Mouse (Mus musculus) intestine, embryonic 14.5 days (tissue): ENCODE measurements around the gene Zranb1. TPM values are rescaled to one million over a fixed set of nuclear protein-coding genes. Genes with fewer than 3 reads are reported as not detected.

ENCODE experiments used
- ATAC-seq: fragments of 200-750 bp; cut with Nextera tagmentation; replicated peaks from 2 replicates; pipeline ENCODE4 v1.8.0; 2017; ENCODE audit warnings: low read depth, moderate number of reproducible peaks, moderate TSS enrichment, moderate library complexity; ENCODE audit not compliant: low FRiP score, low TSS enrichment
- DNase-seq: peaks from one replicate; pipeline ENCODE4 v3.0.0-alpha.2; 2018; ENCODE audit warnings: low spot score
- H3K27ac ChIP-seq: fragments of 300-500 bp; sonication (generic); 2 replicates; pipeline ENCODE4 v1.5.1; 2014; ENCODE audit warnings: low read depth, mild to moderate bottlenecking, control low read depth
- H3K27me3 ChIP-seq: fragments of 300-500 bp; sonication (generic); replicated peaks from 2 replicates; pipeline ENCODE4 v1.6.1; 2014; ENCODE audit warnings: low read length, control low read depth; ENCODE audit not compliant: control insufficient read depth, insufficient read depth
- H3K36me3 ChIP-seq: fragments of 300-500 bp; sonication (generic); 2 replicates; pipeline ENCODE4 v1.6.1; 2014; ENCODE audit warnings: low read length, control low read depth; ENCODE audit not compliant: control insufficient read depth, insufficient read depth
- H3K4me1 ChIP-seq: fragments of 300-500 bp; sonication (generic); replicated peaks from 2 replicates; pipeline ENCODE4 v1.6.1; 2014; ENCODE audit warnings: low read length, control low read depth, mixed read lengths; ENCODE audit not compliant: control insufficient read depth, insufficient read depth
- H3K4me2 ChIP-seq: fragments of 300-500 bp; sonication (generic); 2 replicates; pipeline ENCODE4 v1.6.1; 2014; ENCODE audit warnings: low read length
- H3K4me3 ChIP-seq: fragments of 300-500 bp; sonication (generic); 2 replicates; pipeline ENCODE4 v1.5.1; 2014; ENCODE audit warnings: low read depth, low read length, control low read depth, mixed read lengths
- H3K9ac ChIP-seq: fragments of 300-500 bp; sonication (generic); 2 replicates; pipeline ENCODE4 v1.6.1; 2014; ENCODE audit warnings: mild to moderate bottlenecking, low read length
- H3K9me3 ChIP-seq: fragments of 300-500 bp; sonication (generic); 2 replicates; pipeline ENCODE4 v1.6.1; 2016; ENCODE audit warnings: low read length, control low read depth; ENCODE audit not compliant: control insufficient read depth
- WGBS: fragments of 180-500 bp; shearing (Covaris S2); extraction: QIAGEN DNeasy Blood & Tissue Kit; methylation state at CpG from one replicate; pipeline ENCODE4 v1.1.7; 2014; 5-methylcytosine and 5-hydroxymethylcytosine counted together
- polyA plus RNA-seq: library from polyadenylated mRNA; unstranded; fragments of >200 nt; fragmentation: Nextera tagmentation; extraction: Ambion mirVana; gene quantifications from 2 replicates; pipeline ENCODE4 v1.2.1, GENCODE M21; 2014

The Zranb1 gene
- polyA plus RNA-seq, 1 experiment from 2014 or later: 15.3 TPM

GRCm38 (mm10) chr7:132934743-132935142 is 3.8 kb downstream of the Zranb1 start:
- DNase-seq (no peak), ATAC-seq (no peak)
- Histone ChIP-seq H3K27ac (no peak overlapping the region), H3K4me2 (no peak overlapping the region), H3K4me1 (peaks cover 7% of the 10 kb centered on the region), H3K9ac (no peak overlapping the region), H3K9me3 (no peaks in the 10 kb centered on the region), H3K27me3 (no peaks in the 10 kb centered on the region), H3K4me3 (no peak overlapping the region), H3K36me3 (no peaks in the 10 kb centered on the region)

- Histone ChIP-seq H3K4me1 (peaks cover 6% of the 10 kb centered on the region), H3K27ac (no peak overlapping the region), H3K27me3 (no peaks in the 10 kb centered on the region), H3K36me3 (no peaks in the 10 kb centered on the region), H3K4me3 (no peak overlapping the region), H3K9ac (no peak overlapping the region), H3K4me2 (no peak overlapping the region), H3K9me3 (no peaks in the 10 kb centered on the region)
- 71% methylated on average over 2 of the region's 2 CpGs for WGBS
- ATAC-seq: no peak
- no peak for DNase-seq
Measured at GRCm38 (mm10) chr7:132939118-132939517, 8.2 kb downstream of the Zranb1 start.

- 82% methylated on average over 2 of the region's 2 CpGs for WGBS
- H3K9ac ChIP-seq: no peak overlapping the region
- ATAC-seq (no peak), DNase-seq (no peak)
- peaks cover 6% of the 10 kb centered on the region for H3K4me1 ChIP-seq
- no peaks in the 10 kb centered on the region for H3K36me3 ChIP-seq
- H3K4me3 ChIP-seq: no peak overlapping the region
- no peak overlapping the region for H3K27ac ChIP-seq
- no peak overlapping the region for H3K4me2 ChIP-seq
- H3K27me3 ChIP-seq: no peaks in the 10 kb centered on the region
- no peaks in the 10 kb centered on the region for H3K9me3 ChIP-seq
Measured at GRCm38 (mm10) chr7:132940569-132940968, 9.6 kb downstream of the Zranb1 start.

- no peak overlapping the region for H3K27ac ChIP-seq
- H3K36me3 ChIP-seq: no peaks in the 10 kb centered on the region
Measured at GRCm38 (mm10) chr7:132949968-132950367, 19.0 kb downstream of the Zranb1 start.

GRCm38 (mm10) chr7:132950613-132951012 is 19.7 kb downstream of the Zranb1 start:
- Histone ChIP-seq H3K4me1 (peaks cover 7% of the 10 kb centered on the region), H3K27me3 (no peaks in the 10 kb centered on the region), H3K4me3 (no peak overlapping the region), H3K9ac (no peak overlapping the region), H3K27ac (no peak overlapping the region), H3K9me3 (no peaks in the 10 kb centered on the region), H3K4me2 (no peak overlapping the region), H3K36me3 (no peaks in the 10 kb centered on the region)
- ATAC-seq (no peak), DNase-seq (no peak)
- 74% methylated on average over 3 of the region's 3 CpGs for WGBS

More at GRCm38 (mm10) chr7:132949968-132950367, 19.0 kb downstream of the Zranb1 start:
- DNase-seq (no peak), ATAC-seq (no peak)
- no peaks in the 10 kb centered on the region for H3K27me3 ChIP-seq
- no peaks in the 10 kb centered on the region for H3K9me3 ChIP-seq
- H3K9ac ChIP-seq: no peak overlapping the region
- no peak overlapping the region for H3K4me3 ChIP-seq
- 86% methylated on average over 4 of the region's 4 CpGs for WGBS
- no peak overlapping the region for H3K4me2 ChIP-seq
- peaks cover 7% of the 10 kb centered on the region for H3K4me1 ChIP-seq

- no peak for ATAC-seq
Measured at GRCm38 (mm10) chr7:132964395-132964794, 33.5 kb downstream of the Zranb1 start.

GRCm38 (mm10) chr7:132965707-132966106 is 34.8 kb downstream of the Zranb1 start:
- DNase-seq (no peak), ATAC-seq (no peak)
- Histone ChIP-seq H3K27me3 (no peaks in the 10 kb centered on the region), H3K4me1 (no peaks in the 10 kb centered on the region), H3K36me3 (peaks cover 20% of the 10 kb centered on the region), H3K9ac (no peak overlapping the region), H3K9me3 (no peaks in the 10 kb centered on the region), H3K4me3 (no peak overlapping the region), H3K4me2 (no peak overlapping the region), H3K27ac (no peak overlapping the region)
- 86% methylated on average over 2 of the region's 2 CpGs for WGBS

More at GRCm38 (mm10) chr7:132964395-132964794, 33.5 kb downstream of the Zranb1 start:
- no peaks in the 10 kb centered on the region for H3K9me3 ChIP-seq
- no peak for DNase-seq
- no peaks in the 10 kb centered on the region for H3K27me3 ChIP-seq
- peaks cover 20% of the 10 kb centered on the region for H3K36me3 ChIP-seq
- no peaks in the 10 kb centered on the region for H3K4me1 ChIP-seq
- no peak overlapping the region for H3K4me2 ChIP-seq
- WGBS: 80% methylated on average over 3 of the region's 3 CpGs
- no peak overlapping the region for H3K27ac ChIP-seq
- no peak overlapping the region for H3K4me3 ChIP-seq
- no peak overlapping the region for H3K9ac ChIP-seq

- no peak overlapping the region for H3K9ac ChIP-seq
- peaks cover 46% of the 10 kb centered on the region for H3K36me3 ChIP-seq
- no peaks in the 10 kb centered on the region for H3K9me3 ChIP-seq
- WGBS: 95% methylated on average over 2 of the region's 2 CpGs
- H3K4me2 ChIP-seq: no peak overlapping the region
- DNase-seq: no peak
- ATAC-seq: no peak
- H3K27ac ChIP-seq: no peak overlapping the region
- no peaks in the 10 kb centered on the region for H3K4me1 ChIP-seq
- no peak overlapping the region for H3K4me3 ChIP-seq
- H3K27me3 ChIP-seq: no peaks in the 10 kb centered on the region
Measured at GRCm38 (mm10) chr7:132972079-132972478, 41.1 kb downstream of the Zranb1 start.

GRCm38 (mm10) chr7:132976079-132976478 is 45.1 kb downstream of the Zranb1 start:
- H3K9ac ChIP-seq: no peak overlapping the region
- 86% methylated on average over 2 of the region's 2 CpGs for WGBS
- ATAC-seq: no peak
- peaks cover 47% of the 10 kb centered on the region for H3K36me3 ChIP-seq
- H3K9me3 ChIP-seq: no peaks in the 10 kb centered on the region
- H3K27ac ChIP-seq: no peak overlapping the region
- H3K27me3 ChIP-seq: no peaks in the 10 kb centered on the region
- no peaks in the 10 kb centered on the region for H3K4me1 ChIP-seq
- no peak for DNase-seq
- no peak overlapping the region for H3K4me2 ChIP-seq
- no peak overlapping the region for H3K4me3 ChIP-seq
